Mouse (Mus musculus) heart, embryonic 12.5 days (tissue): ENCODE results near the gene Eef2. TPM values are rescaled to one million over a fixed set of nuclear protein-coding genes. Genes with fewer than 3 reads are reported as not detected.

Source experiments
- ATAC-seq: fragments of 200-750 bp; cut with Nextera tagmentation; 2 replicates; pipeline ENCODE4 v1.8.0; 2017; ENCODE audit warnings: moderate TSS enrichment, moderate library complexity; ENCODE audit not compliant: insufficient number of reproducible peaks, low FRiP score
- H3K27ac ChIP-seq: fragments of 300-500 bp; sonication (generic); 2 replicates; pipeline ENCODE4 v1.5.1; 2016; ENCODE audit warnings: mild to moderate bottlenecking, moderate library complexity; ENCODE audit not compliant: poor library complexity, severe bottlenecking
- H3K27me3 ChIP-seq: fragments of 300-500 bp; sonication (generic); replicated peaks from 2 replicates; pipeline ENCODE4 v1.6.1; 2016; ENCODE audit warnings: mild to moderate bottlenecking, moderate library complexity
- H3K36me3 ChIP-seq: fragments of 300-500 bp; sonication (generic); 2 replicates; pipeline ENCODE4 v1.6.1; 2016; ENCODE audit warnings: mild to moderate bottlenecking, moderate library complexity
- H3K4me1 ChIP-seq: fragments of 300-500 bp; sonication (generic); replicated peaks from 2 replicates; pipeline ENCODE4 v1.6.1; 2016; ENCODE audit warnings: mild to moderate bottlenecking
- H3K4me2 ChIP-seq: fragments of 300-500 bp; sonication (generic); 2 replicates; pipeline ENCODE4 v1.6.1; 2016; ENCODE audit warnings: mild to moderate bottlenecking, moderate library complexity
- H3K4me3 ChIP-seq: fragments of 300-500 bp; sonication (generic); 2 replicates; pipeline ENCODE4 v1.5.1; 2016; ENCODE audit warnings: mild to moderate bottlenecking
- H3K9ac ChIP-seq: fragments of 300-500 bp; sonication (generic); 2 replicates; pipeline ENCODE4 v1.6.1; 2016; ENCODE audit warnings: mild to moderate bottlenecking, moderate library complexity
- H3K9me3 ChIP-seq: fragments of 300-500 bp; sonication (generic); replicated peaks from 2 replicates; pipeline ENCODE4 v1.6.1; 2016; ENCODE audit warnings: mild to moderate bottlenecking, moderate library complexity
- WGBS: fragments of 180-500 bp; shearing (Covaris S2); methylation state at CpG from one replicate; pipeline ENCODE4 v1.1.7; 2016; 5-methylcytosine and 5-hydroxymethylcytosine counted together
- polyA plus RNA-seq: library from polyadenylated mRNA; unstranded; fragments of >200 nt; fragmentation: Nextera tagmentation; extraction: Ambion mirVana; gene quantifications from 2 replicates; pipeline ENCODE4 v1.2.1, GENCODE M21; 2016

Gene Eef2
- polyA plus RNA-seq, 1 experiment from 2014 or later, result 408 TPM

DNA sequence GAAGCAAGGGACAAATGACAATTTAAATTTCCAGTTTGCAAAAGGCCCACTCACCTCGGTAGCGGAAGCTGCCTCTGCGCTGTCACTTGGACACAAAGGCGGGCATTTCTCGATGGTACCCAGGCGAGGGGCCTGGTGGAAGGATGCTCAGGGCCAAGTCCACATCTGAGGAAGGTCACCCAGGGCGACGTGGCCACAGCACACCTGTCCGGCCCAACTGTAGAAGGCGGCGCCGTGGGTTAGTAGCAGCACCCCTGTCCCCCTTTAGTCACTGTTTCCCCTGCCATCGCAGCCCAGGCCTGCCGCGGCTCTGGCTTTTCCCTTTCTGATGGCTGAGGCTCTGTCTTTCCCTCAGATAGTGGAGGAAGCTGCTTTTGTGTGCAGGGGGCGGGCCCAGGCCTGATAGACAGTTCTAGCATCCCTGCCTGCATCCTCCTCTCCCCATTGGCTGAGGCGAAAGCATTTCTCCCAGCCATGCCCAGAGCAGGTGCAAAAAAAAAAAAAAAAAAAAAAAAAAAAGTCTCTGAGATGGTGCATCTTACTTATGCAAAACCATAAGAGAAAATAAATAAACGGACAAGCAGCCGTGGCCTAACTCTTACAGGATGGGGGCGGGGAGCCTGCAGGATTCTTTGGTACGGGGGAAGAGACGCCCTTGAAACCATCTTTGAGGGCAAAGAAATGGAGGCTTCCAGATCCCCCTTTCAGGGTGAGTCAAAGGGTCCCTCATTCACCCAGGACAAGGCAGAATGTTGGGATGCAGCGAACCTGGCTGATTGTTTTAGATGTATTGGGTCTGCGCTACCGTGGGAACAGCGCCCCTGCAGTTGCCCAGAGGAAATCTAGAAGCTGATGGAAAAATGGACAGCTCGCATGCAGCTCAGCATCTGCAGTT is 54.3 kb downstream of the Eef2 start, which contains the start of gene Atcay:
TSS of gene Atcay (minus strand) at position 396 of the 895 bp plus-strand sequence.
- H3K27ac ChIP-seq, result no peak within 1 kb of the TSS
- no peak within 1 kb of the TSS for H3K9ac ChIP-seq
- H3K27me3 ChIP-seq, result peaks cover 37% of the 10 kb centered on the region
- no peaks in the 10 kb centered on the region for H3K36me3 ChIP-seq
- WGBS, result 14% methylated on average over 27 of the region's 27 CpGs
- no peaks in the 10 kb centered on the region for H3K9me3 ChIP-seq
- peak within 1 kb of the TSS; percentile 15 for H3K4me3 ChIP-seq
- ATAC-seq, result no peak
- peak within 1 kb of the TSS; percentile 58 for H3K4me2 ChIP-seq
- H3K4me1 ChIP-seq, result peaks cover 22% of the 10 kb centered on the region

DNA sequence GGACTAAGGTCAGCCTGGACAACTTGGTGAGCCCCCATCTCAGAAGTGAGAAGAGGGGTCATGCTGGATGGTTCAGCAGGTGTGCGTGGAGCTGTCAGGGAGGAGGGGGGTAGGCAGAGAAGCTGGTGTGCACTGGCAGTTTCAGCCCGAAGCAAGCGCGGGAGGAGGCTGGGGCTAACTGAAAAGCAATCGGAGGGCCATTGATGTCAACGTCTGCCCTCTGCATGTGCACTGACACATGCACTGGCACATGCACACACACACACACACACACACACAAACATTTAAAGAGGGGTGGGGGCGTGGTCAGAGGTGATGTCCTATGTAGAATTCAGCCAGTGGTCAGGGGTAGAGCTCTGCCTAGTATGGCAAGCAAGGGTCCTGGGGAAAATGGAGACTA is 55.0 kb downstream of the Eef2 start:
- no peak overlapping the region for H3K9ac ChIP-seq
- 49% methylated on average over 7 of the region's 7 CpGs for WGBS
- no peak overlapping the region for H3K4me2 ChIP-seq
- no peak overlapping the region for H3K27ac ChIP-seq
- no peaks in the 10 kb centered on the region for H3K9me3 ChIP-seq
- peaks cover 22% of the 10 kb centered on the region for H3K4me1 ChIP-seq
- H3K4me3 ChIP-seq, result no peak overlapping the region
- ATAC-seq, result no peak
- H3K27me3 ChIP-seq, result peaks cover 40% of the 10 kb centered on the region
- no peaks in the 10 kb centered on the region for H3K36me3 ChIP-seq

Other genes with a start within 250 kb of the Eef2 start
- 27.8 and 29.9 TPM in 2 replicates for gene Gadd45b, start 246.6 kb upstream of the Eef2 start, polyA plus RNA-seq
- 1.5 and 1.7 TPM in 2 replicates for gene Gng7, start 161.7 kb upstream of the Eef2 start, polyA plus RNA-seq
- not detected in 2 replicates for gene Diras1, start 151.0 kb upstream of the Eef2 start, polyA plus RNA-seq
- gene Slc39a3, start 139.2 kb upstream of the Eef2 start, polyA plus RNA-seq, result 7.5 and 8.7 TPM in 2 replicates
- 152 and 154 TPM in 2 replicates for gene Sgta, start 116.5 kb upstream of the Eef2 start, polyA plus RNA-seq
- 35.5 and 36.6 TPM in 2 replicates for gene Thop1, start 106.6 kb upstream of the Eef2 start, polyA plus RNA-seq
- gene Creb3l3, start 77.8 kb upstream of the Eef2 start, polyA plus RNA-seq, result 0.31 and 0.47 TPM in 2 replicates
- 161 and 165 TPM in 2 replicates for gene Map2k2, start 70.7 kb upstream of the Eef2 start, polyA plus RNA-seq
- 24.7 and 24.8 TPM in 2 replicates for gene Zbtb7a, start 41.4 kb upstream of the Eef2 start, polyA plus RNA-seq
- 36.0 and 36.1 TPM in 2 replicates for gene Pias4, start 8.7 kb upstream of the Eef2 start, polyA plus RNA-seq
- 62.8 and 69.0 TPM in 2 replicates for gene Dapk3, start 6.4 kb downstream of the Eef2 start, polyA plus RNA-seq
- 0.18 TPM in 1 of 2 replicates, not detected in the other for gene 4930442H23Rik, start 7.2 kb downstream of the Eef2 start, polyA plus RNA-seq
- gene Nmrk2, start 25.4 kb downstream of the Eef2 start, polyA plus RNA-seq, result 3.9 and 4.9 TPM in 2 replicates
- 0.46 and 0.72 TPM in 2 replicates for gene Atcay, start 54.2 kb downstream of the Eef2 start, polyA plus RNA-seq
- 6.1 and 7.2 TPM in 2 replicates for gene Zfr2, start 56.5 kb downstream of the Eef2 start, polyA plus RNA-seq
- 2.0 and 2.2 TPM in 2 replicates for gene Matk, start 76.3 kb downstream of the Eef2 start, polyA plus RNA-seq
- gene Mrpl54, start 90.3 kb downstream of the Eef2 start, polyA plus RNA-seq, result 243 and 253 TPM in 2 replicates
- 43.3 and 46.1 TPM in 2 replicates for gene Apba3, start 90.3 kb downstream of the Eef2 start, polyA plus RNA-seq
- 1.7 and 2.3 TPM in 2 replicates for gene Tjp3, start 115.0 kb downstream of the Eef2 start, polyA plus RNA-seq
- gene Pip5k1c, start 116.3 kb downstream of the Eef2 start, polyA plus RNA-seq, result 41.1 and 43.4 TPM in 2 replicates
- gene Cactin, start 144.5 kb downstream of the Eef2 start, polyA plus RNA-seq, result 37.3 and 40.3 TPM in 2 replicates
- 13.4 TPM in 2 replicates for gene Tbxa2r, start 152.1 kb downstream of the Eef2 start, polyA plus RNA-seq
- not detected in 2 replicates for gene Gipc3, start 166.6 kb downstream of the Eef2 start, polyA plus RNA-seq
- gene Hmg20b, start 173.8 kb downstream of the Eef2 start, polyA plus RNA-seq, result 107 and 109 TPM in 2 replicates
- gene Mfsd12, start 180.9 kb downstream of the Eef2 start, polyA plus RNA-seq, result 13.0 and 13.4 TPM in 2 replicates
- gene 4930404N11Rik, start 189.2 kb downstream of the Eef2 start, polyA plus RNA-seq, result 0.82 and 0.91 TPM in 2 replicates
- 96.4 and 99.5 TPM in 2 replicates for gene Fzr1, start 201.9 kb downstream of the Eef2 start, polyA plus RNA-seq
- gene Dohh, start 207.8 kb downstream of the Eef2 start, polyA plus RNA-seq, result 66.7 and 66.9 TPM in 2 replicates
- gene Gm48551, start 207.8 kb downstream of the Eef2 start, polyA plus RNA-seq, result 1.9 and 2.2 TPM in 2 replicates
- gene Gm48552, start 212.4 kb downstream of the Eef2 start, polyA plus RNA-seq, result 1.2 and 1.8 TPM in 2 replicates
- gene Smim24, start 216.4 kb downstream of the Eef2 start, polyA plus RNA-seq, result 2.9 and 4.3 TPM in 2 replicates